Mouse (Mus musculus): Measurements from ENCODE around the gene Rad54l2. TPM values are rescaled to one million over a fixed set of nuclear protein-coding genes. Genes with fewer than 3 reads are reported as not detected.

The Rad54l2 gene
- total RNA-seq, 4 experiments from 2014 or later, result 6.2 to 7.8 (median 7.2) TPM

DNA sequence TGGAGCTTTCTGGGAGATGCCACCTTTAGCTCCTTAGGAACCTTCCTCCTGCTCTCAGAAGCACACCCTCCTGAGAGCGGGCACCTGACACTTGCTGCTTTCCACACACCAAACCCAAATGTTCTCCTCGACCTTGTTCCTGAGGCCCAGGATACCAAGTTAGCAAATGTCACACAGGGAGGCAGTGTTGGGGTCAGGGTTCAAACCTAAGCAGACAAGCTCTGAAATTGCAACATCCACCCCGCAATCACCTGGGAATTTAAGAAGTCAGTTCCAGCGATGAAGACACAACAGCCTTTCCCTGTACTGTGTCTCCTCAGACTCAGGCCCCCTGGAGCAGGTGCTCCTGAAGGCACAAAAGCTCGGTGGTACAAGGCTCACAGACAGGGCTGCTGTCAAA lies 111.3 kb downstream of the Rad54l2 start:
- no peak for DNase-seq (ENCODE audit: low spot score in 2 of 2)

- DNase-seq (ENCODE audit: low spot score in 2 of 2), result no peak
These were observed 112.4 kb downstream of the Rad54l2 start for GRCm38 (mm10) chr9:106676571-106676970.

DNA sequence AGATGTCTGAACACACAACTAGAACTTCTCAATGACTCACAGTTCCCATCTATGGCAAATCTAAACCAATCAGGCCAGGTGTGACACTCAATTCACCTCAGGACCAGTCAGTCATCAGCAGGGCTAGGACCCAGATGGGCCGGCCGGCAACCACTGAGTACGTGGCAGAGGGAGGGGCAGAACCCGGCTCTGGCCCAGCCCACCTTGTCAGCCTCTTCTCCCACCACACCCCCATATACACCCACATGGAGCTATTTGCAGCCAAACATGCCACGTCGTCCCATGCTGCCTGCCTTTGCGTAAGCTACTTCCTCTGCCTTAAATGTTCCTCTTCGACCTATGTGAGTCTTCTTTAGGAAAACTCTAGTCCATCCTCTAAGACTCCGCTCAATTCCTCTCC lies 113.0 kb downstream of the Rad54l2 start:
- DNase-seq (ENCODE audit: low spot score in 2 of 2), result no peak

DNA sequence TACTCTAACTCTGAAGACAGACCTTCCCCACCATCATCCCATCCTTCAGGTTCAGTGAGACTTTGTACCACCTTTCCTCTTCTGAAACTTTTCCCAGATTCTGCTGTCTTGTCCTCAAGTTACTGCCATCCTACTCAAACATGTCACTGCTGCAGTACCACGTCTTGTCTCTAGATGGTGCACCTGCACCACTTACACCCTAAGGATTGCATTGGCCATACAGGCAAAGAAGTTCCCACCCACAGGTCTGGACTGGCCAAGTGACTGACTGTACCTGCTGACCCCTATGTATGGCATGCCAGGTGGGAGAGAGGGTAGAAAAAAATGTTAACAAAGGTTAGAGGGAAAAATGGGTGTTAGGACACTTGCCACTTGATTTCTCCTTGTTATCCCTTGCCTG lies 113.5 kb downstream of the Rad54l2 start:
- peak; percentile 73 for DNase-seq (ENCODE audit: low spot score in 2 of 2)

- DNase-seq (ENCODE audit: low spot score in 2 of 2), result no peak
These were observed 115.1 kb downstream of the Rad54l2 start for GRCm38 (mm10) chr9:106673860-106674259.

DNA sequence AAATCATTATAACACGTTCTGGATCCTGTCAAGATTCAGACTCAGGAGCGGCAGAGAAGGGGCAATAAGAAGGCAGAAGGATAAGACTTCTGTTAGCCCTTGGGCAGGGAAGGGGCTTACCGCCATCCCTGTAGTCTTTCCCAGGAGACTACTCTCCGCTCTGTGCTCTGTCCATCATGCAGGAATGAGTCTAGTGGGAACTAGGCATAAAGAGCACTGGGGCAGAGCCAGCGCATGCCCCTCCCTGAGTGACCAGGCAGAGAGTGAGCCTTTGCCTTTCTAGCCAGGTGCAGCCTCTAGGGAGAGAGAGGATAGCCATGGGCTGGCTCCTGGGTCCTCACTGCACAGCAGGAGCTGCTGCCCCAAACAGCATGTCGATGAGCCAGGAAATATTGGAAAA lies 124.1 kb downstream of the Rad54l2 start:
- no peak for DNase-seq (ENCODE audit: low spot score in 2 of 2)

- no peak for DNase-seq (ENCODE audit: low spot score in 2 of 2)
These were observed 124.6 kb downstream of the Rad54l2 start for GRCm38 (mm10) chr9:106664433-106664832.

DNA sequence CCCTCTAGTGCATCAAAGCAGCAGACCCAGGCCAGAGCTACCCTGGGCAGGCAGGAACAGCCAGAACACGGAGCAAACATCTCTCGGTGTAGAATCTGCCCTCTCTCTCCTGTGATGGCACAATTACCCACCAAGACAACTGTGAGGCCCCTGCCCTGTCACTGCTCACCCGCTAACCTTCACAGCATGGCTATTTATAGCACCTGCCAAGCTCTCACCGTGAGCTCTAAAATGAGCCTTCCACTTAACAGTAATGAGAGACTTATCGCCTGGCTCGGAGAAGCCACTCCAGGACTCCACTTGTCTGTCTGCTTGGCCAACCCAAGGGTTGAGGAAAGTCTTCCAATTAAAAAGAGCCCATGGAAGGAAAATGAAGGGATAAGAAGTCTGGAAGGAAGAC lies 125.8 kb downstream of the Rad54l2 start:
- no peak for DNase-seq (ENCODE audit: low spot score in 2 of 2)

DNA sequence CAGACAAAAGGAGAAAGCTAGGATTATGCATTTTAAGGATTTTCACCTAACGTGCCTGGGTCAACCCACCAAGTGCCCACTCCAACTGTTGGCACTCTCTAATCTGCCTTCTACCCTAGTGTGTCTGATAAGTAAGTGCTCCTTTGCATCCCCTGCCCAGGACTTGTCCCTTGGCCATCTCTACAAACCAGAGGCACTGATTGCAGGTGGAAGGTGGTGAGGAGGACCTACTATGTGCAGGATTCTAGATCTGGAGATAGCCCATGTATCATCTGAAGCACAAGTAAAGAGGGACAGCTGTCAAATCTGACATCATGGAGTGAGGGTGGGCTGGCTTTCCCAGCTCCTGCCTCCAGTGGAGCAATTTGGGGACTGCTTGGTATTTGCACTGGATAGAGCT lies 129.1 kb downstream of the Rad54l2 start:
- DNase-seq (ENCODE audit: low spot score in 2 of 2), result no peak

GRCm38 (mm10) chr9:106659441-106659840 lies 129.6 kb downstream of the Rad54l2 start:
- DNase-seq (ENCODE audit: low spot score in 2 of 2), result no peak

GRCm38 (mm10) chr9:106657592-106657991 lies 131.4 kb downstream of the Rad54l2 start:
- DNase-seq (ENCODE audit: low spot score in 2 of 2), result no peak

GRCm38 (mm10) chr9:106656820-106657219 lies 132.2 kb downstream of the Rad54l2 start:
- no peak for DNase-seq (ENCODE audit: low spot score in 2 of 2)

- DNase-seq (ENCODE audit: low spot score in 2 of 2), result peak in 1 of 2 experiments; percentile 17
These were observed 132.9 kb downstream of the Rad54l2 start, which contains the start of gene Grm2 for GRCm38 (mm10) chr9:106655884-106656720. Gene Grm2 (minus strand): TSS chr9:106656082.

DNA sequence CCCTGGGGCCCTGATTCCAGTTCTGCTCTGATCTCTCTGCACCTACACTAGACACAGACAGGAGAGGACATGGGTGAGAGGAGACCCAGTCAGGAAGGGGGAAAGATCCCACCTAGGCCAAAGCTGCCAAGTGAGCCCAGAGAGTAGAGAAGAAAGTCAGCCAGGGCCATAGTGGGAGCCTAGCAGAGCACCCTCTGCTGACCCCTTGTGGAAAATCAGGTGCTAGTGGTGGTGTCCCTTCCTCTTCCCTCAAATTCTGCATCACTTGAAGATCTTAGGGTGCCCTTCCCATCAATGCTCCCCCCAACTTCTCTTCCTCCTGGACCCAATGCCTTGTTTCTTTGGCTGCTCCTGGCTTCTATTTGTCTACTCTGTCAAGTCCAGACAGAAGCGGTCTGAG lies 136.3 kb downstream of the Rad54l2 start:
- no peak for DNase-seq (ENCODE audit: low spot score in 2 of 2)

- DNase-seq (ENCODE audit: low spot score in 2 of 2), result no peak
These were observed 141.8 kb downstream of the Rad54l2 start for GRCm38 (mm10) chr9:106647226-106647625.

- no peak for DNase-seq (ENCODE audit: low spot score in 2 of 2)
These were observed 143.2 kb downstream of the Rad54l2 start for GRCm38 (mm10) chr9:106645684-106646271.

GRCm38 (mm10) chr9:106643787-106644186 lies 145.2 kb downstream of the Rad54l2 start:
- DNase-seq (ENCODE audit: low spot score in 2 of 2), result no peak

GRCm38 (mm10) chr9:106643128-106643527 lies 145.9 kb downstream of the Rad54l2 start:
- DNase-seq (ENCODE audit: low spot score in 2 of 2), result no peak

- no peak for DNase-seq (ENCODE audit: low spot score in 2 of 2)
These were observed 147.6 kb downstream of the Rad54l2 start for GRCm38 (mm10) chr9:106641346-106641745.

DNA sequence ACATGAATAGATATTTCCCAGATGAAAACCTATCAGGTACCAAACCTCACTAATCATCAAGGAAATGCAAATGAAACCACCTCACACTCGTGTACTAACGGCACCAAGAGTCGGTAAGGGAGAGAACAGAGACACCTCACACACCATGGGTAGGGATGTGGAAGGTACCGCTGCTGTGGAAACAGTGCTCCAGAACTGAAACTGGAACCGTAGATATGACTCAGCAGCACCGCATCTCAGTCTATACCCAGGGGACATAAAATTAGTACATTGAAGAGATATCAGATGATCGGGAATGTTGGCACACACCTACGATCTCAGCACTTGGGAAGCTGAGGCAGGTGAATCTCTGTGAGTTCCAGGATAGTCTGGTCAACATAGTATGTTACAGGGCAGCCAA lies 150.8 kb downstream of the Rad54l2 start:
- no peak for DNase-seq (ENCODE audit: low spot score in 2 of 2)

All from gastrocnemius, adult 8-10 months (tissue).